Mouse (Mus musculus) myocyte (in vitro differentiated cells): ENCODE measurements around the gene Stk24.

Source experiments
- CEBPB ChIP-seq: IDR thresholded peaks from 2 replicates; pipeline ENCODE4 v1.6.1; 2011; ENCODE audit warnings: mild to moderate bottlenecking, moderate library complexity; ENCODE audit not compliant: poor library complexity, insufficient read depth, severe bottlenecking
- MAX ChIP-seq: IDR thresholded peaks from one replicate; pipeline ENCODE4 v1.6.1; 2011; ENCODE audit warnings: low read depth, mild to moderate bottlenecking, control low read depth
- MYOG ChIP-seq, 3 experiments: IDR thresholded peaks; one replicate each; pipeline ENCODE4 v1.6.1; 2011; ENCODE audit warnings: control low read depth in 2 of 3, low read depth in 2 of 3, mild to moderate bottlenecking in 2 of 3; ENCODE audit not compliant: insufficient read length in 2 of 3, control insufficient read depth in 1 of 3, insufficient read depth in 1 of 3
- POLR2A ChIP-seq: IDR thresholded peaks from one replicate; pipeline ENCODE4 v1.6.1; 2011; ENCODE audit warnings: low read depth, mild to moderate bottlenecking, control low read depth, moderate library complexity; ENCODE audit not compliant: insufficient read length
- POLR2AphosphoS2 ChIP-seq: IDR thresholded peaks from one replicate; pipeline ENCODE4 v1.6.1; 2011; ENCODE audit warnings: low read depth, control low read depth; ENCODE audit not compliant: insufficient read length
- REST ChIP-seq: IDR thresholded peaks from one replicate; pipeline ENCODE4 v1.6.1; 2011; ENCODE audit warnings: mild to moderate bottlenecking, control low read depth, moderate library complexity; ENCODE audit not compliant: insufficient read depth, insufficient read length
- TCF12 ChIP-seq: IDR thresholded peaks from one replicate; pipeline ENCODE4 v1.6.1; 2011; ENCODE audit warnings: mild to moderate bottlenecking, control low read depth; ENCODE audit not compliant: poor library complexity, insufficient read depth, severe bottlenecking
- USF1 ChIP-seq: IDR thresholded peaks from one replicate; pipeline ENCODE4 v1.6.1; 2011; ENCODE audit warnings: low read depth, mild to moderate bottlenecking, control low read depth, moderate library complexity

DNA sequence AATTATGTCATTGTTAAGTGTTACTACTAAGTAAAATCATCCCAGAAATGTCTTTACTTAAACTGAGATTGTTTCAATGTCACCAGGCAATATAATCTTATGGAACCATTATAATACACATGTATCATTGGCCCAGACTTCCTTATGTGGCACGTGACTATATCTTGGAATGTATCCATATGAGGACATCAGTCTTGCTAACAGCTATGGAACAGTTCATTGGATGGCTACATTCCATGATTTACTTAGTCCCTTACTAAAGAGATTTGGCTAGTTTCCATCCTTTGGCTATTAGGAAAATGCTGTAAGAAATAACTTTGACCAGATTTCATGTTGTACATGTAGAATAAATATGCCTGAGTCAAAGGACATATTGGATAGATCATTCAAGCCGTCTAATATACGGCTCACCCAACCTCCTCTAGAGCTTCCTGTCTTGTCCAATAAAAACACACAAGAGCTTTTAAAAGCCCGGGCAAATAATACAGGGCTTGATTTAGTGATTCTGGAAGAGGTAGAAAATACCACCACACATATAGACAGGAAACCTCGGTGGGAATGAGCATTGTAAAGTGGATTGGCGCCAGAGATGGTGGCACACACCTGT lies 34.9 kb upstream of the Stk24 start:
- no peak for TF ChIP-seq POLR2A
- no peak for TF ChIP-seq MAX
- no peak for TF ChIP-seq POLR2AphosphoS2
- TF ChIP-seq TCF12: no peak
- no peak for TF ChIP-seq REST
- TF ChIP-seq MYOG (IDR thresholded peaks at IDR 0.05; ENCODE audit: control insufficient read depth in 1 of 3, insufficient read depth in 1 of 3, insufficient read length in 2 of 3, low read depth in 2 of 3): no peak
- TF ChIP-seq CEBPB: no peak
- TF ChIP-seq USF1: no peak
